Mouse (Mus musculus) heart, adult 18-20 months (tissue): ENCODE data around the gene Ap2m1. TPM values are rescaled to one million over a fixed set of nuclear protein-coding genes. Genes with fewer than 3 reads are reported as not detected.

Experiments used
- DNase-seq, 2 experiments: peaks; one replicate each; pipeline ENCODE4 v3.0.0; 2021 to 2022; ENCODE audit warnings: mixed read lengths in 1 of 2
- total RNA-seq, 2 experiments: library from RNA; stranded (reverse); gene quantifications; 2 replicates each; pipeline ENCODE4 v1.2.3; 2021

Ap2m1 gene
- total RNA-seq, 2 experiments from 2014 or later = 184 to 195 TPM

GRCm38 (mm10) chr16:20528779-20529178 lies 6.5 kb upstream of the Ap2m1 start:
- no peak for DNase-seq

GRCm38 (mm10) chr16:20529375-20529774 lies 5.9 kb upstream of the Ap2m1 start:
- no peak for DNase-seq

GRCm38 (mm10) chr16:20530941-20531340 lies 4.3 kb upstream of the Ap2m1 start:
- no peak for DNase-seq

- no peak for DNase-seq
Observed at GRCm38 (mm10) chr16:20534617-20535295, 522 bp upstream of the Ap2m1 start.

GRCm38 (mm10) chr16:20536081-20536665 lies 895 bp downstream of the Ap2m1 start:
- DNase-seq = no peak

GRCm38 (mm10) chr16:20537071-20537471 lies 1.8 kb downstream of the Ap2m1 start:
- peak; percentile 26 to 29 for DNase-seq

- peak in 1 of 2 experiments; percentile 20 for DNase-seq
Observed at GRCm38 (mm10) chr16:20537601-20538320, 2.5 kb downstream of the Ap2m1 start.

- no peak for DNase-seq
Observed at GRCm38 (mm10) chr16:20539649-20540048, 4.4 kb downstream of the Ap2m1 start.

GRCm38 (mm10) chr16:20540438-20540837 lies 5.2 kb downstream of the Ap2m1 start:
- no peak for DNase-seq

- no peak for DNase-seq
Observed at GRCm38 (mm10) chr16:20545696-20546095, 10.4 kb downstream of the Ap2m1 start.

GRCm38 (mm10) chr16:20547423-20547822 lies 12.1 kb downstream of the Ap2m1 start:
- DNase-seq = no peak

GRCm38 (mm10) chr16:20548096-20548948 lies 13.0 kb downstream of the Ap2m1 start, which contains the start of gene Abcf3:
Gene Abcf3, plus strand, starts transcription at chr16:20548577.
- DNase-seq = peak; percentile 98 to 99

- no peak for DNase-seq
Observed at GRCm38 (mm10) chr16:20549161-20549560, 13.9 kb downstream of the Ap2m1 start.

- DNase-seq = no peak
Observed at GRCm38 (mm10) chr16:20551691-20552090, 16.4 kb downstream of the Ap2m1 start.

- DNase-seq = no peak
Observed at GRCm38 (mm10) chr16:20552594-20552993, 17.3 kb downstream of the Ap2m1 start.

GRCm38 (mm10) chr16:20555000-20555399 lies 19.7 kb downstream of the Ap2m1 start:
- DNase-seq = no peak

- no peak for DNase-seq
Observed at GRCm38 (mm10) chr16:20557381-20557780, 22.1 kb downstream of the Ap2m1 start.

GRCm38 (mm10) chr16:20565075-20565474 lies 29.8 kb downstream of the Ap2m1 start:
- DNase-seq = no peak

GRCm38 (mm10) chr16:20589366-20589938 lies 54.2 kb downstream of the Ap2m1 start, which contains the start of gene Vwa5b2:
Gene Vwa5b2, plus strand, starts transcription at chr16:20589471.
- no peak for DNase-seq

- DNase-seq = peak in 1 of 2 experiments; percentile 13
Observed at GRCm38 (mm10) chr16:20589939-20590679, 54.8 kb downstream of the Ap2m1 start.

GRCm38 (mm10) chr16:20590680-20591038 lies 55.4 kb downstream of the Ap2m1 start:
- no peak for DNase-seq
